Mouse (Mus musculus) heart, postnatal 36 days (tissue): ENCODE data around the gene P2ry6. TPM values are rescaled to one million over a fixed set of nuclear protein-coding genes. Genes with fewer than 3 reads are reported as not detected.

Experiments used
- DNase-seq, 2 experiments: peaks; one replicate each; pipeline ENCODE4 v3.0.0; 2021 to 2022
- intact Hi-C: fragments of 180-260 bp; cut with DNase I; formaldehyde crosslinking; loops from one replicate; pipeline ENCODE4 v1.15.1; 2025
- total RNA-seq, 2 experiments: library from RNA; stranded (reverse); gene quantifications; 2 replicates each; pipeline ENCODE4 v1.2.3; 2021

P2ry6 gene
- total RNA-seq, 2 experiments from 2014 or later, result 4.3 to 4.7 TPM

GRCm38 (mm10) chr7:100893249-100894056 lies 81.0 kb downstream of the P2ry6 start:
- DNase-seq, result no peak
- intact Hi-C loops, result no loop called here

Other genes with a start within 250 kb of the P2ry6 start
- 1 to 10 TPM; 2.1 to 3.1 TPM for gene Relt, start 111.2 kb downstream of the P2ry6 start, total RNA-seq
- gene Arhgef17, start 42.5 kb downstream of the P2ry6 start, total RNA-seq, result 10 to 100 TPM; 24.3 to 29.9 TPM
- gene P2ry2, start 38.2 kb upstream of the P2ry6 start, total RNA-seq, result 10 to 100 TPM; 19.6 to 28.4 TPM
- 10 to 100 TPM; 22.8 to 25.3 TPM for gene Fchsd2, start 118.2 kb upstream of the P2ry6 start, total RNA-seq